Mouse (Mus musculus) cerebellum, adult 11-12 months (tissue): ENCODE data around the gene Hibadh.
A peak's percentile ranks its signal among the peaks of the same experiment; 100 is the strongest.

Experiments used
- DNase-seq: peaks from one replicate; pipeline ENCODE4 v3.0.0; 2022

Hibadh gene

DNA sequence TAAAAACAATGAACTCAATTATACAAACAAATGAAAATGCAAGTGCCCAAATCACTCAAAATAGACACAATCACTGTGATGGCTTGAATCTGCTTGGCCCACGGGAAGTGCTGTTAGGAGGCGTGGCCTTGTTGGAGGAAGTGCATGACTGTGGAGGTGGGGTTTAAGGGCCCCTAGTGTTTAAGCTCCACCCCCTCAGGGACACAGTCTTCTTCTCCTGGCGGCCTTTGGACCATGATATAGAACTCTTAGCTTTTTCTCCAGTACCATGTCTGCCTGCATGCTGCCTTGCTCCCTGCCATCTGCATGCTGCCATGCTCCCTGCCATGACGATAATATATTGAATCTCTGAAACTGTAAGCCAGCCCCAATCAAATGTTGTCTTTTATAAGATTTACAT is 77.2 kb downstream of the Hibadh start:
- no peak for DNase-seq

DNA sequence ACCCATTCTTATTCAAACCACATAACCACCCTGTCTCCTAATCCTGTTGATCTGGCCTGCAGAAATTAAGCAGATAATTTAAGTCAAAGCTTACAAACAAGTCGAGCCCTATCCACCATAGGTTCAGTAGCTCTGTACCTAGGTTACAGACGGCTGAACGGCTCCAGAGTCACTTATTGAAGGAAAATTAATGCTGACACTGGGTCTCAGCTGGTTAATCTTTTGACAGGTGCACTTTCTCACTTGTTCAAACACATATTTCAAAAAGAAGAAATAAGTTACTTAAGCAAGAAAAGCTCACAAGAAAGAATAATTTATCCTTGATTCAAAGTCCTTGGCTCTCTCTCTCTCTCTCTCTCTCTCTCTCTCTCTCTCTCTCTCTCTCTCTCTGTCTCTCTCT is 81.1 kb downstream of the Hibadh start:
- no peak for DNase-seq

DNA sequence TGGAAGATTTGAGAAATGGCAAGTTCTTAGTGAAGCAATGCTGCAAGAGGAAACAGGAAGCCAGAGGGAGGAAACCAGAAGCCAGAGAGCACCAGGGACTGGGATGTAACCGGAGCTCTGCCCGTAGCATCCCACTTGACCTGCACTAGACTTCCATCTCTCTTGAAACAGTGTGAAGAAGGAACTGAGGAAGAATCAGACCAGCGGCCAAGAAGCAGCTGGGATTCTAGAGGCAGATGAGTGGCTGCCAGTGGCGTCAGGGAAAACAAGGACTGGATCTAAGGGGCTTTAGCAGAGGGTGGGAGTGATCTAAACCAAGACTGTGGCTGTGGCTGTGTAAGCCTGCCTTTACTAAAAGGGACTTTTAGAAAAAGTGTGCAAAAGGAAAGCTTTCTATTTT is 95.8 kb downstream of the Hibadh start:
- no peak for DNase-seq

- no peak for DNase-seq
Observed at GRCm38 (mm10) chr6:52542464-52542863, 97.7 kb downstream of the Hibadh start.

- DNase-seq = no peak
Observed at GRCm38 (mm10) chr6:52539911-52540310, 100.3 kb downstream of the Hibadh start.

DNA sequence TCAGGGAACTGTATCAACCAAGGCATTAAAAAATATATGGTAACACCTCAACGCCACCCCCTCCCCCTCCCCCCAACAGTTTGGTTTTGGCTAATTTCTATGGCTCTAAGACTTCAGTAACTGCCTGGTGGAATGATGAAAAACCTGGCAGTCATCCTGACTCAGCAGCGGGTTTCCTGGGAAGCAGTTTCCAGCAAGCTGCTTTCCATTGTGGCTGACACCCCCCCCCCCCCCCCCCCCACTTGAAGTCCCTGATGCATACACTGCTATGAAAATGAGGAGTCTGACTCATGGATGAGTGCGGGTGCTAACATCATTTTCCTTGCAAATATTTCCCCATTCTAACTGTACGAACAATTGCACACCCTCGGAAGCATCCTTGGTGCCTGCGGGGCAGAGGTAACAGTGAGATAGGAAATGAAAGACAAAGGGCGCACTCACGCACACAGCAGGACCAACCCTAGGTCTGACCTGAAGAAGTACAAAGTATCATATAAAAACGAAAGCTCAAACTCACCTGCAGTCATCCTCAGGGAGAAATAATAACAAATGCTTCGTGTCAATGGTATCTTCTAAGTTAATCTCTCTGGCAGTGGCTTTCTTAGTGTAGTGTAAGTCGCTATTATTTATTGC is 105.0 kb downstream of the Hibadh start:
- DNase-seq = no peak

DNA sequence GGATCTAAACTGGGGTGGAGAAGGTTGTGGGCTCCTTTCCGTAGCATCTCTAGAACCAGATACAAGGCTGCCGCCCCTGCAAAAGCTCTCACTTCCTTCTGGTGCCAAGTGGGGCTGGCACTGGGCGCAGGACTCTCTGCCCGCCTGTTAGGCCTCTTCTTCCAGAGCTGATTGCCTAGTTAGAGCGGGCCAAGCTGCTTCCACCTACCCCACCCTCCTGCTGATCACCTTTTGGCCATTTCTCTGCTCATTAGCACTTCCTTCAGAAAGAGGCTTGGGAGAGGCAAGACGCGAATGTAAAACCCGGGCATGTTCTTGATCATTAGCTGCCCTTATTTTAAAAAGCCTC is 108.1 kb downstream of the Hibadh start:
- peak; percentile 11 for DNase-seq

- no peak for DNase-seq
Observed at GRCm38 (mm10) chr6:52531366-52532143, 108.6 kb downstream of the Hibadh start.

GRCm38 (mm10) chr6:52530861-52531260 is 109.3 kb downstream of the Hibadh start:
- DNase-seq = no peak

DNA sequence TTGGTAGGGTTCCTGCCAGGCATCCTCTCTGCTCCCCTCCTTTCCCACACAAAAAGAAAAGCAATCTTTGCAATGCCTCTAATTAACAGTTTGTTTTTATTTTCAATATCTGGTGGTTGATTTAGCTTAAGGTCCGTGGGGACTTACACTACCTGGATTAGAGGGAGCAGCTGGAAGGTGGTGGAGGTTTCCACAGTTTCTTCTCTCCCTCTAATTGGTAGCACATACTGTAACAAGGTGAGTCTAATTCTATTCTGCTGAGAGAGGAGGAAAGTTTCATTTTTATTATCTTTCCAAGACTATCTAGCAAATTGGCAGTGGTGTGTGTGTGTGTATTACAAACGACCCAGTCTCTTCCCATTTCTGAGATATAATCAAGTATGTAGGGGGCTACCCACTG is 116.0 kb downstream of the Hibadh start:
- DNase-seq = no peak

- DNase-seq = no peak
Observed at GRCm38 (mm10) chr6:52518704-52519103, 121.5 kb downstream of the Hibadh start.

DNA sequence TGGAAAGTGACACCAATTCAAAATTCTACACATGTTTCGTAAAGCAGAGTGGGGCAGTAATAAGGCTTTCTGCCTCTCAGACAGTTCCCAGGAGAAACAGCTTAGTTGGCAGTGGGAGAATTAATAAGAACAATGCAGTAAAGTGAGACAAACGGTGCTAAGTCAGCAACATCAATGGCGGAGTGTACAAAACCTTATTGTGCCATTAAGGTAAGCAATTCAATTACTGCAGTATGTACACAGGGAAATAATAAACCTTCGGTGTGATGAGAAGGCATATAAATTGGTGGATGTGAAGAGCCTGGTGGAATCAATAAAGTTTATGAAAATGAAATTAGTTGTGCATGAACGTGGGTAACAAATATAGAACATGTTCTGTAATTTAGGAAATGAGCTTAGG is 122.9 kb downstream of the Hibadh start:
- no peak for DNase-seq

GRCm38 (mm10) chr6:52513876-52514405 is 126.2 kb downstream of the Hibadh start:
- DNase-seq = no peak

DNA sequence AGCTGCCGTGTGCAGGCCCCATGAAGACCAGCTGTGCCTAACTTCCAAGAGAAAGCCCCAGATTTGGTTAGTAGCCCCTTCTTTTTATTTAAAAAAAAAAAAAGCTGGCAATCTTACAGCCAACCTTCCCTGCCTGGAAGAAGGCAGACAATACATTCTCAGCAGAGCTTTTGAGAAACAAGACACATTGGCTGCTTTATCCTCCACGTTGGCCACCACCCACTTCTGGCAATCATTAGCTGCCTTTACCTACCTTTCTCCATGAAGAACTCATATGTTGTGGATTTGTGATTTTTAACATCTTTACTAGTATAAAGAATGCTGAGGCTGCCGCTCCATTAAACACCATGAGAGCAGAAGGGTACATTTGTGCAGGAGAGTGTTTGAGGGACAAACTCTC is 131.4 kb downstream of the Hibadh start:
- DNase-seq = no peak

- DNase-seq = no peak
Observed at GRCm38 (mm10) chr6:52507946-52508345, 132.2 kb downstream of the Hibadh start.

- no peak for DNase-seq
Observed at GRCm38 (mm10) chr6:52507171-52507570, 133.0 kb downstream of the Hibadh start.

DNA sequence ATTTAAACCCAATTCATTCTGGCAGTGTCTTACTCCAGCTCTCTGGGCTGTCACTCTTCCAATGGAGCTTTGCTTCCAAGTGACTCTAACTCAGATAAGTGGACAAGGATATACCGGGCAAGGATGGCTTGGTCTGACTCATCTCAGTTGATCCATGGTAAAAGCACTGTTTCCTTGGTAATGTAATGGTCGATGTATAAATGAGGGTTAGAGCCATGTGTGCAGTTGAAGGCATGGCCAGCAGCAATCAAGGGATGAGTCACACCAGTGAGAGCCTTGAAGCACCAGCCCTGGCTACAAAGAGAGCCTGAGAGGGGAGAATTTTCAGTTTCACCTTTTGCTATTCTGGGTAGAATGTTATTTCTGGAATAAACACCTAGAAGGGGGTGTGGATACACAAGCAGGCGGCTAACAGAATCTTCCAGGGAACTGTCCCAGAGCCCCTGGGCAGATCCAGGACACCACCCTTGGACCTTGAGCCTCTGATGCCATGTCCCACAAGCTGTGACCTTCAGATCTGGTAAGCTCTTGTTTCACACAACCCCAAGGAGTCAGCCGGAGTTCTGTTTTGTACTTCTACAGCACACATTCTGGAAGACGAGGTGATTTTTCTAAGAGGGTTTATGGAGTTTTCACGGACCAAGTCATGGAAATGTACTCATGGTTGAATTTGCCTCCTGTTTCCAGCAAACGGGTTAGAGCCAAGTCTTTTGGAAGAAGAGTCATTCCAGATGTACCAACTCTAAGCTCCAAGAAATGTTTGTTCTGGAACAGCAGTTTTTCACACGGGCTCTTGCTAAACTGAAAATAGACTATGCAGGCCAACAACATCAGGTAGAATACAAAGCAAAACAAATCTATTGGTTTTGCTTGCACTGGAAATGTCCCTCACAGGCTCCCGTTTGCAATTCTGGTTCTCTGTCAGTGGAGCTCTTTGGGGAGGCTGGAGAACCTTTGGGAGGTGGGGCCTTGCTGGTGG is 134.1 kb downstream of the Hibadh start:
- no peak for DNase-seq

DNA sequence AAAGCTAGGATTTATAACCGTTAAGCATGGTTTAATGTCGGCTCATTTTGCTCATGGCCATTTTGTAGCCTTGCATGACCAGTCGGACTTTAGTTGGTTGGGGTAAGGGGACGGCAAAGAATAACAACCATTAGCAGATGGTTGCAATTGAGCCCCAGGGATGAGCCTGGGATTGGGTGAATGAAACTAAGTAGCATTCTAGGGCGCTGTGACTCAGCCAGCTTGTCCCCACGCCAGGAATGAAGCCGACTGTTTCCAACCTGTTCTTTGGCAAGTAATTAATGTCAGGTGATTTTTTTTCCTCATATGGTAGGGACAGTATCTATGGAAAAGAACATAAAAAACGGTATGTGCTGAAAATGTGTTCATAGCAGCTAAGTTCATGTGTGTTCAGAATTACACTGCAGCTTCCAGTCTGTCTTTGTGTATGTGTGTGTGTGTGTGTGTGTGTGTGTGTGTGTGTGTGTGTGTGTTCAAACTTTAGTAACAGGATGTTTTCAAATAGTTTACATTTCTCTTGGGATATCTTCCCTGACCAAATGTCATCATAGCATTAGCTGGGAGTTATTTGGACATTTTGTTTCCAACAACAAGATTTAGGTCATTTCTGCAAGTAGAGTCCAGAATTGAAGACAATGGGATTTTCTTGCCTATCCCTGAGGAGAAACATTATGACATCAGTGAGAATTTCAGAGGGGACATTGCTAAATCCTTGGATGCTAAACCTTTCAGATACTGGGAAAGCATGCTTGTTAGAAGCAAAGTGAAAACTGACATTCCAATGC is 135.3 kb downstream of the Hibadh start:
- DNase-seq = peak; percentile 67

DNA sequence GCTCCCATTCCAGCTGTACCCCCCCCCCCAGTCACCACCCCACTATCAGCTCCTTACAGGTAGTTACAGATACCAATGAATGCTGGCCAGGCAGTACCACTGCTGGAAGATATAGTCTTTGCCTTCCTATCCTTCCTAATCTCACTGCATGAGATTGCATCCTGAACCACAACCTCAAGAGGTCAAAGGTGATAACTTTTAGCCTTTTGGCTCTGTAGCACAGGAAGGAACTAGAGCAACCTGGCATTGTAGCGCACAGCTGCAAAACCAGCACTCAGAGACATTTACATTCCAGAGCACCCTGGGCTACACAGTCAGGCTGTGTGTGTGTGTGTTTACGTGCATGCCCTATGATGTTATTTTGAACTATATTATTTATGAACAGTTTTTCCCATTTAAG is 137.2 kb downstream of the Hibadh start:
- no peak for DNase-seq

DNA sequence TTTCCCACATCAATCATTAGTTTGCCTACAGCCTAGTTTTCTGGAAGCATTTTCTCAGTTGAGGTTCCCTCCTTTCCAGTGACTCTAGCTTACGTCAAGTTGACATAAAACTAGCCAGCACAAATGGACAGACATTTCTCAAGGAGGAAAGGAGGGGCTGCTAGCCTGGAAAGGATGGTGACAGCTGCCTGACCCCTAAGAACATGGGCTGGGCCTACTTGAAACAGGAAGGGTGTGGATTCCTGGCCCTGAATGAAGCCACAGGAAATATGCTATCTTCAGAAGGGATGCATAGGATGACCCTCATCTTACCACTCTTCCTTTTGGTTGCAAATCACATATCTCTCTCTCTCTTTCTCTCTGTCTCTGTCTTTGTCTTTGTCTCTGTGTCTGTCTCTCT is 138.7 kb downstream of the Hibadh start:
- no peak for DNase-seq
